Mouse (Mus musculus): Measurements from ENCODE around the gene Sept9.
"Not testable (repeated sequence)": the region's sequence is repeated elsewhere in the genome, so short reads cannot be mapped to it uniquely, and the experiment has no call there.

The Sept9 gene

DNA sequence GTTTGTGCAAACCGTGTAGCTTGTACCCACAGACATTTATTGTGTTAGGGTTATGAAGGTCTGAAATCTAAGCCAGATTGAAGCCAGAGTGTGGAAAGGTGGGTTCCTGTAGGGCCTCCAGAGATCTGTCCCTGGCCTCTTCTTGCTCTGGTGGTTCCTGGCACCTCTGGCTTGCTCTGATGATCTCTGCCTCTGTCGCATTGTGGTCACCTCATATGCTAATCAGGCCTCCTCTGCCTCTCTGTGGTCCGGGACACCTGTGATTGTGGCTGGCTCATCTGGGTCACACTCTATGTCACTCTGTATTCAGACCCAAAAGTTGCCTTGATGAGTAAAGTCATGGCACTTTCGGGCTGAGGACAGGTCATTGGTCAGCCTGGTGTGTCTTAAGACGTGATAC, 128.2 kb downstream of the Sept9 start:
- no peak for DNase-seq (ENCODE audit: low spot score)

DNA sequence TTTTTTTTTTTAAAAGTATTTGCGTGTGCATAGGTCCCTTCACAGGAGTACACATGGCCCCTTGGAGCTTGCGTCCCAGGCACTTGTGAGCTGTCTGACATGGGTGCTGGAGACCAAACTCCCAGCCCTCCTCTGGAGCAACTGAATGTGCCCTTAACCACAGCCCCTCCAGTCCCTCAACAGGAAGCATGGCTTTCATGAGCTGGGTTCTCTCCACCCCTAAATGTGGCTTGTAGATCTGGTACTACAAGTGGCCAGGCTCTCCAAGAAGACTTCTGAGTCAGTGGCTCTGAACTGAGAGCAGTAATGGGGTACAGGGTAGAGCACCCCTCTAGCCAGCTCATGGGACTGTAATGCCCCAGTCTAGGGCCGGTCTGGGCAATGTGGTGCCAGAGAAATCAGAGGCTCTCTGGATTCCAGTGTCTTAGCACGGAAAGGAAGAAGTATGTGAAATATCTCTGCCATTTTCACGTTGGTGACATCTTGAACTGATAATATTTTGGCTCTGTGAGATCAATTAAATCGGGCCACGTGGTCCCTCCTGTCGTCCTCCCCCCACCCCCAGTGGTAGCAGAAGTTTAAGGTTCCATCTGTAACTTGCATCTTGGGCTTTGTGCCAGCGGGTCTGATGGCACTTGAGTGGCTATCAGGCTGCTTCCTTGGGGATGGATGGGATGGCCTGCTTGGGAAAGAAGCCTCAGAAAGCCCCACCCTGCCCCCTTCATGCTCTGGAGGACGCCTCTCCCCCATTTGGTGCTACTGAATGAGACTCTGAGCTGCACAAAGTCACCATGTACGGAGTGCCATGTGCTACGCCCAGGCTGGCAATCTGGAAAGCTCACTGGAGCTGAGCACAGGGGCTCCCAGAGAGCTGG, 130.9 kb downstream of the Sept9 start:
- DNase-seq (ENCODE audit: low spot score) = no peak

DNA sequence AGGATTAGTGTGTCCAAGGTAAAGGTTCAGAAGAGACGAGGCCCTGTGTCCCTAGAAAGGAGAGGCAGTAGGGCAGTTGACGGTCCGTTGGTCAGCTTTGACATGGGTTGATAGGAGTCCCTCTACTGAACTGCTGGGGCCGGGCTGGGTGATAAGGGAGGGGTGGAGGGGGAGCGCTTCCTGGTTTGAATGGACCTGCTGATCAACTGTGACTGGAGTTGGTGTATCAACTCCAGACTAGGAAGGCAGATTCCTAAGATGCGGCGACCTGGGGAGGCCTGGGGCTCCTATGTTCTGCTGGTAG, 131.4 kb downstream of the Sept9 start:
- no peak for DNase-seq (ENCODE audit: low spot score)

DNA sequence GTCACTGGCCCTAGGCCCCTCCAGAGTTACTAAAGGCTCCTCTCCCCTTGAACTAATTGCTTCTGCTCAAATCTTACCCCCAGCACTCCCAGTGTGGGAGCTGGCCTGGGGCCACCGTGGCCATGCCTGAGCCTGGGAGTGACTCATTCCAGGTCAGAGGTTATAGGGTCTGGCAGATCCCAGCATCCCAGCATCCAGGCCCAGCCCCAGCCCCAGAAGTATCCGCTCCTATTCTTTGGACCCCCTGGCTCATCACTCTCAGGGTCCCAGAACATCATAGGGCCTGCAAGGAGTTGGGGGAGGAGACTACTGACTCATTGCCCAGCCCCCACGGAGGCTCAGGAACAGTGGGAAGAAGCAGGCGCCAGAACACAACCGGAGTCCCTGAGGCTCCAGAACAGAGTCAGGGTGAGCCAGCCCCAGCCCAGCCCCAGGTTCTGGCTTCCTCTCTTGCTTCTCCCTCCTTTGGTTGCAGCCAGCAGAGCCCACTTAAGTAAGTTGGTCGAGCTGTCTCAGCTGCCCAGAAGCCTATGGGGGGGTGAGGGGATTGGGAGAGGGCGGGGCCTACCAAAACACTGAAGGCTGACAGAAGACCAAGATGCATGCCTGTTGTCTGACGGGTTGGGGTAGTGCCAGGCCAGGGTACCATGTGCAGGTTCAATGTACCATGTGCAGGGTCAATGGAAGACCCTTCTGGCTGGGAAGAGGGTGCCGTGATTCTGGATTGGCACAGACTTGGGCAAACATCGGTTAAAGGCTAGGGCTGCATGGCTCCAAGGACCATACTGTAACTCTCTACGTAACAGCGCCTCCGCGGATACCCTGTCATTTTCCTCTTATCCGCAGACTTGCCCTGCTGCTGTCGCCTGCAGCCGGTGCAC, 132.1 kb downstream of the Sept9 start:
- no peak for DNase-seq (ENCODE audit: low spot score)

DNA sequence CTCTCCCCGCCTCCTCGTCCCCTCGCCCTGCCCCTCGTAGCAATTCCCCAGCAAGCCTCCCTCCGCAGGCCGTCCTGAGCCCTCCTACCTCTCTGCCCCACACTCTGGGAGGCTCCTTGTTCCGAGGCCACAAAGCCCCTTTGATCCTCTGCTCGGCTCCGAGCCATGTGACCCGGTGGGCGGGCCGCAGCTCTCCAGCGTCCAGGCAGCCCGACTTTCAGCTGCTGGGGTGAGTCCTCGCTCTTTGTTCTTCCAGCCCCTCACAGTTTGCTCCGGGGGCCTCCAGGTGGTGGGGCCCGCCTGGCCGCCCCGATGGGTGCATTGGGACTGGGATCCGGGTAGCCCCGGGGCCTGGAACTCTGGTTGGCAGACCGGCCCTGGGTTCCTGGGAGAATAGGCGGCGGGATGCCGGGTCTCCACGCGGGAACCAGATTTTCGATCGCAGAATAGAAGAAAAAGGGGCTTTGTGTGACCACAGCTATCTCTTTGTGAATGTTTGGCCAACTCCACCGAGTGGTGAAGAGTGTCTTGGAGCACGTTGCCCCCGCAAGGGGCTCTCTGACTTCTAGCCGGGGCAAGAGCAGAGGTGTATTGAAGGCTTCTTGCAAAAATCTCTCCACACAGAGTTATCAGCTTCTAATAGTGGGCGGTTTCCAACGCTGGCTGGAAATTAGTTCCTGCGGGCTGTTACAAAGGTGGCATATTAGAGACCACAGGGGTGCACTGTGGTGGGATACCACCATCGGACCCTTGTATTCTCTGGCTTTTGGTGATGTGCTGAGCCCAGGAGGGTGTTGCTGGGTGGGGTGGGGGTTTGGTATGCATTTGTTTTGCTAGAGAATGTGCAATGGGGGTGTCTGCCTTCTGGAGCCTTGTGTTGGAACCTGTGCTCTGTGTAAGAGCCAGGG, 133.0 kb downstream of the Sept9 start:
- DNase-seq (ENCODE audit: low spot score) = no peak

DNA sequence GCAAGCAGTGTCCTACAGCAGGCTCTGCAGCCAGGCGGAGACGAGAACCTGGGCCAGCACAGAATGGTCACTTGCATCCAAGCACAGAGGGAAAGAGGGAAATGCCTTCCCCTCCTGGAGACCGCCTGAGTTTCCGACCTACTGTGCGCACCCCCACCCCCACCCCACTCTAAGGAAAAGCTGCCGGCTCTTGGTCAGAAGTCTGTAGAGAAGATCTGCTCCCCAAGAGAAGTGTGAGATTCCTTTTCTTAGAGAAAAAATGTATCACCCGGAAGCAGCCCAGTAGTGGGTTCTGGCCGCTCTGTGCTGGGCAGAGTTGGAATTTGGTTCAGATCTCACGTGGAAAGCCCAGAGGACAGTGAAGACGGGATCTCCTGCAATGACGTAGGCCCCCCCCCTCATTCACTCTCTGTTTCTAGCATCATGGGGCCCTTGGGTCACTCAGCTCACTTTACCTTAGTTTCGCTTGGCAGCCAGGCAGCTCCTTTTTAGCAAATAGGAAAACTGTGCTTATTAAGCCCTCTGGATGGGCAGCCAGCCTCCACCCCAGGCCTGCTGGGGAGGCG, 133.8 kb downstream of the Sept9 start:
- no peak for DNase-seq (ENCODE audit: low spot score)

DNA sequence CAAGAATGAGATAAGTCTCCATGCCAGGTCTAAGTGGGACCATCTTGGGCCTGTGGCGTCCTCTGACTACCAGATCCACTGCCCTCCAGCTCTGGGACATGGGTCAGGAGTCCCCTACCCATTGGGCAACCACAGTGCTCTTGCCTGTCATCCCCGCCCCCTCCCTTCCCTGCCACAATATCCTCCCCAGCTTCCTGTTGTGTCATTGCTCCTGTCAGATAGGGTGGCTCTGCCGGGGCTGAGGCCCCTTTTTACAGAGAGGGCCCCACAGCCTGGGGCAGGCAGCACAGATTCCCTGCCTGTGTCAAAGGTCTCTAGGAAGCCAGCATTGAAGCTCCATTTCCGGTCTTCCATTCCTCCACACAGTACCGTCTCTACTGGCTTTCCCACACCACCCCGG, 134.6 kb downstream of the Sept9 start:
- no peak for DNase-seq (ENCODE audit: low spot score)

DNA sequence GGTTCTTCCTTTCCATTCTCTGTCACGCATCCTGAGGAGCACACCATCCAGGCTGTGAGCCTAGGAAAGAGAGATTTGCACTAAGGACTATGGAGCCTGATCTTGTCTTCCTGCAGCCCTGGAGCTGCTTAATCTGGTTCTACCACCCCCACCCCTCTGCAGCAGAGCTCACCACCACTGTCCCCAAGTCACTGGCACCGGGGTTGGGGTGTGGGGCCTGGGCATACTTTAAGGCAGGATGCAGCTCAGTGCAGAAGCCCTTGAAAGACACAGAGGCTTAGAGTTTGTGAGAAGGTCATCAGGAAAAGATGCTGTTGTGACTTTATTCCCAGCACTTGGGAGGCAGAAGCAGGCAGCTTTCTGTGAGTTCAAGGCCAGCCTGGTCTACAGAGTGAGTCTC, 135.7 kb downstream of the Sept9 start:
- DNase-seq (ENCODE audit: low spot score) = no peak

DNA sequence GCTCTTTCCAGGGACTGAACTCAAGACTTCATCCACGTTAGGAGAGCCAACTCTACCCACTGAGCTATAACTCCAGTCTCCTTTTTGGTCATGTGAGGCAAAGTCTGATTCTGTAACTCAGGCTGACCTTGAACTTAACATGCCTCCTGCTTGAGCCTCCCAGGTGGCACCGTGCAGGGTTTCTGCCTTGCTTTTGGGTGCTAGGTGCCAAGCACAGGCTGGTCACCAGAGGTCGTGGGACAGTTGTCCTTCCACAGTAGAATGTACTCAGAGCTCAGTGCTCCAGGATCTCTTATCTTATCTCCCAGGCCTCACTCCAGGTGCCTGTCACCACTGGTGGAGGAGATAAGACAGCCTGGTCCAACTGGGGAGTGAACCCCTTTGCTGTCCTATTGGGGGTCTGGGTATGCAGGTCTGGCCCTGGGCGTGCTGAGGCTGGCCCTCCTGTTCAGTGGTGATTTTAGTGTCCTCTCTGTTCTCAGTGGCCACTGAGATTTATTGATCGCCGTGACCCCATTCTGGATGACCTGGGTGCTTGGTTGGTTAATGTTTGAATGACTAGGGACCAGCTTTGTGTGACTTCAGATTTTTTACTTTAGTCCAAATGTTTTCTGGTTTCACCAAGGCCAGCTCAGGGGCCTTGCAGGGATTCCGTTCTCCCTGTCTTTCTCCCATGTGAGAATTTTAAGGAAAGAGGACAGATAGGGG, 136.8 kb downstream of the Sept9 start:
- DNase-seq (ENCODE audit: low spot score) = no peak

DNA sequence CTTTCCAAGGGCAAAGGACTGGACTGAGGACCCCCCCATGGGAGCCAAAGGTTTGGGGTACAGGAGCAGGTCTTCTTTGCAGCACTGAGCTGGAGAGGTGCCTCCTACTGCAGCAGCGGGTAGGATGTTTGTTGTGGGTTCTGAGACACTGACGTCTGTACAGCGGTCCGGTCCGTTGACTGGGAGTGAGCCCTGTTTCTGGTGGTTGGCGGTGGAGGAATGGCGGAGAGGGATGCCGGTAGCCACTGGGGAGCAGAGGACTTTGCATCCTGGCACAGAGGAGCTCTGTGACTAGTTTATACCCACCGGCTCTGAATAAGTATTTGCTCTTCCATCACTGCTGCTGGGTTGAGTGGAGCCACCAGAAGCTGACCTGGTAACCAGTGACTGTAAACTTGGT, 138.3 kb downstream of the Sept9 start:
- DNase-seq (ENCODE audit: low spot score) = no peak

DNA sequence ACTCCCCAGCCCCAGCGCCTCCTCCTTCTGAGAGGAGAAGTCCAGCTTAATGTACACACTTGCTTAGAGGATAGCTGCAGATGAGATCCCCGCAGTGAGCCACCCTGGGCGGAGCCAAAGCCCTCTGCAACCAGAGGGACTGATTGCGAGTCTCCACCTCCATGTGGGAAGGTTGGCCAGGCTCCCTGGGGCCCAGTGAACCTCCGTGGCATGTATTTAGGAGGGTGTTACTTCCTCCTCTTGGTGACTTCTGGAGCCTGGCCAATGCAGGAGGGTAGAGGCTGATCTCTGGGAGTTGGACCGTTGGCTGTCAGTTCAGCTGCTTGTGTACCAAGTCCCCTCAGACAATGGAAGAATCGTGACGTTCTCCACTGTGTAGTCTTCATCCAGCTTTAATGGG, 139.0 kb downstream of the Sept9 start:
- DNase-seq (ENCODE audit: low spot score) = no peak

DNA sequence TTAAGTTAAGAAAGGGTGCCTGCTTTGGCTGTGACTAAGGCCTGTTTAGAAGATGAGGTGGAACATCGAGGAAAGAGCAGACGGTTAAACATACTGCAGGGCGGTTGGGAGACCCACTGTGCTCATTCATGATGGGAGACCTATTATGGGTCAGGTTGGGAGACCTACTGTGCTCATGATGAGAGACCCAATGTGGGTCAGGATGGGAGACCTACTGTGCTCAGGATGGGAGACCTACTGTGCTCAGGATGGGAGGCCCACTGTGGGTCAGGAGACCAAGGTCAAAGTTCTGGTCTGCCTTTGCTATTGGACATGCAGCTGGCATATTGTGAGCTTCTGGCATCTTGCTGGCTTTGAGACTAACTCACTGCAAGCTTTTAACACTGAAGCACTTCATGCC, 139.6 kb downstream of the Sept9 start:
- DNase-seq (ENCODE audit: low spot score) = no peak

DNA sequence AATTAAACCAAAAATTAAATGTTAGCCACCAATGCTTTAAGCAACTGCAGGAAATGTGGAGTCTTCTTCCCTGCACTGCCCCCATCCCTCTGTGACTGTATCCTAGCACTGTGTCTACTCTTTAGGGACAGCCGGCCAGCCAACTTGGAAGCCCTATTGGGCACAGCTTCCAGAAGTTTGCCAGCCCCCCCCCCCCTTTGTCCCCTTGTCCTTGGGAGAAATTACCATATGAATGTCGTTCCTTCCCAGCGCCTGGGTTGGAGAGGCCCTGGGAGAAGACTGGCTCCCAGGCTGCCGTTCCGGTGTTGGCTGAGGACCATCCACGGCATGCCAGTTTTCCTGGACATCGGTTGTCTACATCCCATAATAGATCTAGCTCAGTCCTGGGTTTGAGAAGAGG, 141.8 kb downstream of the Sept9 start:
- no peak for DNase-seq (ENCODE audit: low spot score)

DNA sequence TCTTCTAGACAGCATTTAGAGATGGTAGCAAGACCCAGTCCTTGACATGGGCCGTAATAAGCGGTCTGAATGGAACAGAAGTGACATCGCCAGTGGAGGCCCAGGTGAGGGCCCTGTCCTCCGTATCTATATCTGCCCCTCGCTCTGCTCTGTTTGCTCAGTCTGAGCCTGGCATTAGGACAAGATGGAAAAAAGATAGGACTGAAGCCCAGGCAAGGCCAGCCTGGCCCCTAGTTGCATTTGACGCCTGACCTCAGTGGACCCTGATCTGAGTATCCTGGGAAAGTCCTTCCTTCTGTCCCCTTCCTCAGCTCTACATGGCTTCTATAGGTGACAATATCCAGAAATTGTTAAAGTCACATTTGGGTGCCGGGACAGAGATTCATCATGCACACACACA, 142.6 kb downstream of the Sept9 start:
- DNase-seq (ENCODE audit: low spot score) = no peak

DNA sequence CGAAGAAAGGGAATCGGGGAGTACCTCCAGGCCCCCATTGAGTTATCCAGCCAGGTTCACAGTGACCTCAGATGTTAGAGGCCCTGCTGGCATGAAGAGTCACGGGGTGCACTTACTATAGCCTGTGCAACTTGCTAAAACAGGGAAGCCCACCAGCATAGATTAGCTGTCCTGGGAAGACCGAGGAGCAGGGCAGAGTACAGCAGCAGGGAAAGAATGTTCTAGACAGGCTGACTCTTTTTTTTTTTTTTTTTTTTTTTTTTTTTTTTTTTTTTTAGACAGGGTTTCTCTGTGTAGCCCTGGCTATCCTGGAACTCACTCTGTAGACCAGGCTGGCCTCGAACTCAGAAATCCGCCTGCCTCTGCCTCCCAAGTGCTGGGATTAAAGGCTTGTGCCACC, 143.0 kb downstream of the Sept9 start:
- DNase-seq (ENCODE audit: low spot score) = not testable (repeated sequence)

DNA sequence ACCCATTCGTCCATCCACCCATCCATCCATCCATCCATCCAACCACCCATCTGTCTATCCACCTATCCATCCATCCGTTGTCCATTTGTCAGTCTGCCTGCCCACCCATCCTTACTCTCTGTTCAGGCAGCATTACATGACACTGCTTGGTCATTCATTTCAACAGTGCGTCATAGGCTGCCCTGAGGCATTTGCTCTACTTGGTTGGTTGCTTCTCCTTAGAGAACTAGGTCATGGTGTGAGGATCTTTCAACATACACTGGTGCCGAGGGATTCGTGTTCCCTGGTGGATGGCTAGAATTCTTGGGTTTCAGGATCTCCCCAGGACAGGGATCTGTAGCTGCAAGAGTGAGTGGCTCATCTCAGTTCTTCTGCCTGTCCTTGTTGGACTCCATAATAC, 144.3 kb downstream of the Sept9 start:
- DNase-seq (ENCODE audit: low spot score) = no peak

DNA sequence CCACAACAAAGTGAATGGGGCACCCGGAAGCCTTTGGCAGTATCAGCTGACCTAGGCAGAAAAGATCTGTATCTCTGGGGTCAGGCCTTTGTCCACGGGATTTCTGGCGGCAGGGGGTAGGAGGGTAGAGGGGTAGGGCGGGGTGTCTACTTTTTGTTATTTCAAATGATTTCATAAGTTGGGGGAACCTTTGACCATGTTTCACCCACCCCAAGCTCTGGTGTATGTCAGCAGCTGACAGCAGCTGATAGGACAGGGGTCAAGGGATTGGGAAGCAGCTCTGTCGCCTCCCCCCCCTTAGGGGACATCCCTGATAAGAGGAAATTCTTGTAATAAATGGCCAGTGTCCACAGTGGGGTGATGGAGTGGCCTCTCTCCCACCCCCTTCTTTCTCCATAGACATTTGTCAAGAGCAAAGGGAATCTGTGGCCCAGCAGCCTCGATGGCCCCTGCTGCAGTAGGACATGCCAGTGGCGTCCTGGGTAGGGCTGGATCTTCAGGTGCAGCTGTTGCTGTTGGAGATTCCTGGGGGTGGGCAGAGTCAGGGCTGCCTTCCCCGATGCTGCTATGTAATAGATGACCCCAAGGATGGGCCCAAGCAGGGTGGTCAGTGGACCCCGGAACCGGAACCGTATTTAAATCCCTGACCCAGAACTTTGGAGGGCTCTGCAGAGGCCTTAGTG, 145.0 kb downstream of the Sept9 start:
- DNase-seq (ENCODE audit: low spot score) = no peak

DNA sequence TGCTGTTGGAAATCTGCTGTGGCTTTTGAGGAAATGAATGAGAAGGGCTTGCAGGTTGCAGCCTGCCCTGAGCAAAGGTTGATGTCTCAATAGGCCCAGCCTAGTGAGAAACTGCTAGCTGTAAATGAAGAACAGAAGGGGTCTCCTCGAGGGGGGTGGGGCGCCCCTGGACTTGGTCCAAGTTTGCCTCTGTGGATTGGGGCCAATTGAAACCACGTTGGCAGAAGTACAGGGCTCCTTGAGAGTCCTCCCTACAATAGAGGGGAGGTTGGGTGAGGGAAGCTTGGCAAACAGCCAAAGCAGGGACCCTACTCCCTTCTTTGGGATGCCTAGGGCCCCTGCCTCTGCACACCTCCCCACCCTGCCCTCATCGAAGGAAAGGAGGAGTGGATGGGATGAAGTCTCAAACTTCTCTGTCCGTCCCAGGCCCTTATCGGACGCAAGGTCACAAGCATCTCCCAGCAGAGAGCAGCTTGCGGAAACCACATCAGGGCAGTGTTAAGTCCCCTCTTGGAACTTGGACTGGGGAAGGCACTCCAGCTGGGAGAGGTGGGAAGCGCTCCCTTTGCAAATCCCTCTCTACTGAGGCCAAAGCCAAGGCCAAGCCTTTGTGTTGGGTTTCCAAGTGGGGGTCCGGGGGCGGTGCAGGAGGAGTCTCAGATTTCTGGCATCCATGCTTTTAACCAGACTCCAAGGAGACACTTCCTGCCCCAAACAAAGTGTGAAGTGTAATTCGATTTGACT, 145.7 kb downstream of the Sept9 start:
- no peak for DNase-seq (ENCODE audit: low spot score)

DNA sequence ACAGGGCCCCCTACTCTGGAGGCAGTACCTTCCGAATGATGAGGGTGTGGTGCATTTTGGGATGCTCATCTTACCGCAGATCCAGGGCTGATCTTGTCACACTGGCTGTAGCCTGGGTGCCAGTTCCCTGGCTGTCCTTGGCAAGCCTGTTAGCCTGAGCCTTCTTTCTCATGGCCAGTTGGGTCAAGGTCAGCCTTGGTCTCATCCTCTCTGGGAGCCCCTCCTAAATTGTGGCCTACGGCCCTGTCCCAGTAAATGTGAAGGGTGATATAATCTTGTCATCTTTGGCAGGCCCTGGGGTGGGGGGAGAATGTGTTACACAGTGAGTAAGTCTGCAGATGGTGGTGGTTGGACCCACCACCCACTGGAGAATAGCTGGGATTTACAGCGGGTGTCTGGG, 147.8 kb downstream of the Sept9 start:
- DNase-seq (ENCODE audit: low spot score) = no peak

DNA sequence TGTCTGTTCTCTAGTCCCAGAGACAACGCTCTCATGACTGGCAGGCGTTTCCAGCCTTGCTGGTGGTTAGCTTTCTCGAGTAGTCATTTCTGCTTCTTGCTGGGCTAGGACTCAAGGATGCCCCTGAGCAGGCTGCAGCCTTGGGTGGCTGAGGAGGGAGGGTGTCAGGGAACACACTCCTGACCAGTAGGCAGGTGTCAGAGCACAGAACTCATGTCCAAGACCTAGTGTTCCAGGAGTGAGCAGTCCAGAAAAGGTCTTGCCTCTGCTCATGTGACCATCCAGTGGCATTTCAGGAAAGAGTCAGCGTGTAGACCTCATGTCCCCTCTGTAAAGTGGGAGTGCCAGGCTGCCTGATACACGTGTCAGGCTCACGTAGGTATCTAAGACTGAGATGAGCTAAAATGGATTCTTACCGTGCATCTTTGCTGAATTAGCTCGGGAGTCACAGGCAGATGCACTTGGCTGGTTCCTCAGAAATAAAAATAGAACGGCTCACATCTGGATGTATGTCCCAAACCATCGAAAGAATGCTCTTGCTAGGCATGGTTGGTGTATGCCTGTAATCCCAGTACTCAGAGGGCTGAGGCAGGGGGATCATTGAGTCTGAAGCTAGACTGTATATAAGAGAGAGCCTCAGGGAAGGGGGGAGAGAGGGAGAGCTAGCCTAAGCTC, 149.1 kb downstream of the Sept9 start:
- DNase-seq (ENCODE audit: low spot score) = no peak
